Mouse (Mus musculus): ENCODE results near the gene 1700016H13Rik. TPM values are rescaled to one million over a fixed set of nuclear protein-coding genes. Genes with fewer than 3 reads are reported as not detected.

Gene 1700016H13Rik
- total and polyA plus RNA-seq, 2 experiments from 2014 or later, result 0.30 TPM; not detected in 1

- Histone ChIP-seq H3K27me3 (ENCODE audit: insufficient read depth, low read length) (no peaks in the 10 kb centered on the region), H3K4me1 (ENCODE audit: insufficient read depth, low read length) (no peaks in the 10 kb centered on the region), H3K9me3 (ENCODE audit: low read length) (no peaks in the 10 kb centered on the region), H3K27ac (ENCODE audit: low read depth, low read length) (no peak overlapping the region), H3K4me2 (ENCODE audit: low read depth, low read length, poor library complexity, severe bottlenecking) (no peak overlapping the region), H3K36me3 (ENCODE audit: insufficient read depth, low read length) (no peaks in the 10 kb centered on the region), H3K9ac (replicated peaks; ENCODE audit: low read length, poor library complexity, severe bottlenecking) (no peak overlapping the region), H3K4me3 (ENCODE audit: low read depth, low read length) (no peak overlapping the region)
- 87% methylated on average over 3 of the region's 3 CpGs for WGBS
- ATAC-seq (ENCODE audit: low FRiP score) (no peak), DNase-seq (ENCODE audit: low spot score) (no peak)
- TF ChIP-seq CTCF (IDR thresholded peaks at IDR 0.05), result no peak
These were observed 8.5 kb downstream of the 1700016H13Rik start for GRCm38 (mm10) chr5:103647320-103647719.

GRCm38 (mm10) chr5:103644167-103644566 lies 11.6 kb downstream of the 1700016H13Rik start:
- no peak for TF ChIP-seq CTCF (IDR thresholded peaks at IDR 0.05)
- DNase-seq (ENCODE audit: low spot score) (no peak), ATAC-seq (ENCODE audit: low FRiP score) (no peak)
- no peak overlapping the region for H3K9ac ChIP-seq (replicated peaks; ENCODE audit: low read length, poor library complexity, severe bottlenecking)
- no peaks in the 10 kb centered on the region for H3K27me3 ChIP-seq (ENCODE audit: insufficient read depth, low read length)
- H3K9me3 ChIP-seq (ENCODE audit: low read length), result no peaks in the 10 kb centered on the region
- WGBS, result 96% methylated on average over 1 of the region's 1 CpGs
- no peaks in the 10 kb centered on the region for H3K4me1 ChIP-seq (ENCODE audit: insufficient read depth, low read length)
- H3K36me3 ChIP-seq (ENCODE audit: insufficient read depth, low read length), result no peaks in the 10 kb centered on the region
- no peak overlapping the region for H3K4me3 ChIP-seq (ENCODE audit: low read depth, low read length)
- no peak overlapping the region for H3K4me2 ChIP-seq (ENCODE audit: low read depth, low read length, poor library complexity, severe bottlenecking)
- H3K27ac ChIP-seq (ENCODE audit: low read depth, low read length), result no peak overlapping the region

- no peaks in the 10 kb centered on the region for H3K27me3 ChIP-seq (ENCODE audit: insufficient read depth, low read length)
- no peaks in the 10 kb centered on the region for H3K36me3 ChIP-seq (ENCODE audit: insufficient read depth, low read length)
- H3K4me2 ChIP-seq (ENCODE audit: low read depth, low read length, poor library complexity, severe bottlenecking), result no peak overlapping the region
- ATAC-seq (ENCODE audit: low FRiP score), result no peak
- no peak overlapping the region for H3K4me3 ChIP-seq (ENCODE audit: low read depth, low read length)
- H3K9ac ChIP-seq (replicated peaks; ENCODE audit: low read length, poor library complexity, severe bottlenecking), result no peak overlapping the region
- TF ChIP-seq CTCF (IDR thresholded peaks at IDR 0.05), result no peak
- DNase-seq (ENCODE audit: low spot score), result no peak
- H3K4me1 ChIP-seq (ENCODE audit: insufficient read depth, low read length), result no peaks in the 10 kb centered on the region
- WGBS, result 87% methylated on average over 2 of the region's 2 CpGs
- no peaks in the 10 kb centered on the region for H3K9me3 ChIP-seq (ENCODE audit: low read length)
- no peak overlapping the region for H3K27ac ChIP-seq (ENCODE audit: low read depth, low read length)
These were observed 18.6 kb downstream of the 1700016H13Rik start for GRCm38 (mm10) chr5:103637162-103637561.

GRCm38 (mm10) chr5:103629854-103630580 lies 25.8 kb downstream of the 1700016H13Rik start:
- no peak for ATAC-seq (ENCODE audit: low FRiP score)
- H3K4me1 ChIP-seq (ENCODE audit: insufficient read depth, low read length), result peaks cover 4% of the 10 kb centered on the region; the same call in 1 of the 2 replicates
- TF ChIP-seq CTCF (IDR thresholded peaks at IDR 0.05), result no peak
- no peak overlapping the region for H3K4me3 ChIP-seq (ENCODE audit: low read depth, low read length)
- DNase-seq (ENCODE audit: low spot score), result no peak
- 74% methylated on average over 9 of the region's 9 CpGs for WGBS
- no peaks in the 10 kb centered on the region for H3K36me3 ChIP-seq (ENCODE audit: insufficient read depth, low read length)
- no peak overlapping the region for H3K4me2 ChIP-seq (ENCODE audit: low read depth, low read length, poor library complexity, severe bottlenecking)
- no peak overlapping the region for H3K9ac ChIP-seq (replicated peaks; ENCODE audit: low read length, poor library complexity, severe bottlenecking)
- H3K27ac ChIP-seq (ENCODE audit: low read depth, low read length), result no peak overlapping the region
- no peaks in the 10 kb centered on the region for H3K27me3 ChIP-seq (ENCODE audit: insufficient read depth, low read length)
- no peaks in the 10 kb centered on the region for H3K9me3 ChIP-seq (ENCODE audit: low read length)

- no peak within 1 kb of the TSS for H3K4me2 ChIP-seq (ENCODE audit: low read depth, low read length, poor library complexity, severe bottlenecking)
- ATAC-seq (ENCODE audit: low FRiP score), result peak; percentile 62
- WGBS, result 61% methylated on average over 17 of the region's 17 CpGs
These were observed 26.6 kb downstream of the 1700016H13Rik start, which contains the start of gene Slc10a6 for GRCm38 (mm10) chr5:103629111-103629764. TSS of gene Slc10a6 (minus strand) at chr5:103629403.

GRCm38 (mm10) chr5:103628499-103628898 lies 27.3 kb downstream of the 1700016H13Rik start:
- no peaks in the 10 kb centered on the region for H3K9me3 ChIP-seq (ENCODE audit: low read length)
- DNase-seq (ENCODE audit: low spot score) (no peak), ATAC-seq (ENCODE audit: low FRiP score) (no peak)
- H3K4me3 ChIP-seq (ENCODE audit: low read depth, low read length), result no peak overlapping the region
- H3K27me3 ChIP-seq (ENCODE audit: insufficient read depth, low read length), result no peaks in the 10 kb centered on the region
- no peak overlapping the region for H3K27ac ChIP-seq (ENCODE audit: low read depth, low read length)
- H3K4me1 ChIP-seq (ENCODE audit: insufficient read depth, low read length), result peaks cover 4% of the 10 kb centered on the region; the same call in 1 of the 2 replicates
- no peak overlapping the region for H3K4me2 ChIP-seq (ENCODE audit: low read depth, low read length, poor library complexity, severe bottlenecking)
- H3K9ac ChIP-seq (replicated peaks; ENCODE audit: low read length, poor library complexity, severe bottlenecking), result no peak overlapping the region
- WGBS, result 85% methylated on average over 6 of the region's 6 CpGs
- TF ChIP-seq CTCF (IDR thresholded peaks at IDR 0.05), result no peak
- no peaks in the 10 kb centered on the region for H3K36me3 ChIP-seq (ENCODE audit: insufficient read depth, low read length)

More at GRCm38 (mm10) chr5:103629111-103629764, 26.6 kb downstream of the 1700016H13Rik start, which contains the start of gene Slc10a6:
- DNase-seq (ENCODE audit: low spot score), result peak; percentile 91
- Histone ChIP-seq H3K9ac (replicated peaks; ENCODE audit: low read length, poor library complexity, severe bottlenecking) (no peak within 1 kb of the TSS), H3K9me3 (ENCODE audit: low read length) (no peaks in the 10 kb centered on the region), H3K27ac (ENCODE audit: low read depth, low read length) (no peak within 1 kb of the TSS), H3K27me3 (ENCODE audit: insufficient read depth, low read length) (no peaks in the 10 kb centered on the region), H3K4me3 (ENCODE audit: low read depth, low read length) (no peak within 1 kb of the TSS), H3K36me3 (ENCODE audit: insufficient read depth, low read length) (no peaks in the 10 kb centered on the region), H3K4me1 (ENCODE audit: insufficient read depth, low read length) (peaks cover 4% of the 10 kb centered on the region; the same call in 1 of the 2 replicates)
- no peak for TF ChIP-seq CTCF (IDR thresholded peaks at IDR 0.05)

Measured in midbrain, postnatal 0 days (tissue).